Mouse (Mus musculus) CH12.LX (cell line): Measurements from ENCODE around the gene Slc22a17. TPM values are rescaled to one million over a fixed set of nuclear protein-coding genes. Genes with fewer than 3 reads are reported as not detected.

ENCODE experiments used
- DNase-seq: peaks from one replicate; pipeline ENCODE4 v3.0.0-alpha.2; 2013; ENCODE audit errors: extremely low read depth
- H3K27ac ChIP-seq: 2 replicates; pipeline ENCODE4 v1.5.1; 2012; ENCODE audit warnings: low read depth, mild to moderate bottlenecking, control low read depth, moderate library complexity; ENCODE audit not compliant: insufficient read depth
- H3K27me3 ChIP-seq: replicated peaks from 2 replicates; pipeline ENCODE3; 2012; ENCODE audit warnings: inconsistent platforms
- H3K36me3 ChIP-seq, 2 experiments: replicated peaks in 1 of 2; 2 replicates each; pipeline versions ENCODE3 to v1.6.1; 2012; ENCODE audit warnings: inconsistent platforms in 1 of 2, low read length in 1 of 2, mild to moderate bottlenecking in 1 of 2, mixed read lengths in 1 of 2, moderate library complexity in 1 of 2; ENCODE audit not compliant: control insufficient read depth in 1 of 2, insufficient read depth in 1 of 2
- H3K4me1 ChIP-seq, 2 experiments: 2 replicates each; pipeline ENCODE4 v1.6.1; 2012; ENCODE audit warnings: inconsistent platforms in 1 of 2, moderate library complexity in 1 of 2; ENCODE audit not compliant: insufficient read depth in 2 of 2, control insufficient read depth in 1 of 2
- H3K4me2 ChIP-seq: 2 replicates; pipeline ENCODE4 v1.6.1; 2012; ENCODE audit warnings: low read depth, mild to moderate bottlenecking, control low read depth; ENCODE audit not compliant: poor library complexity, insufficient read depth, severe bottlenecking
- H3K4me3 ChIP-seq, 3 experiments: fragments of 150-350 bp in 1 of 3; sonication (generic) in 1 of 3; replicated peaks in 1 of 3; 2 replicates each; pipeline versions ENCODE3 to v1.5.1; 2011 to 2012; ENCODE audit warnings: low read depth in 2 of 3, low read length in 2 of 3, mild to moderate bottlenecking in 2 of 3, moderate library complexity in 2 of 3, control low read depth in 1 of 3, improper control_type of control experiment in 1 of 3, inconsistent platforms in 1 of 3, mixed read lengths in 1 of 3; ENCODE audit not compliant: poor library complexity in 1 of 3
- H3K79me2 ChIP-seq: replicated peaks from 2 replicates; pipeline ENCODE4 v1.6.1; 2012; ENCODE audit warnings: mild to moderate bottlenecking, moderate library complexity; ENCODE audit not compliant: control insufficient read depth, poor library complexity, insufficient read depth, severe bottlenecking; ENCODE audit errors: extremely low read depth
- H3K9ac ChIP-seq: 2 replicates; pipeline ENCODE4 v1.6.1; 2012; ENCODE audit warnings: low read depth, mild to moderate bottlenecking, control low read depth, moderate library complexity; ENCODE audit not compliant: insufficient read depth
- H3K9me3 ChIP-seq: replicated peaks from 2 replicates; pipeline ENCODE3; 2012; ENCODE audit warnings: low read length, inconsistent platforms, mixed read lengths
- E2F4 ChIP-seq: IDR thresholded peaks from 2 replicates; pipeline ENCODE4 v1.6.1; 2011; ENCODE audit warnings: low read depth, low read length, improper control_type of control experiment; ENCODE audit not compliant: insufficient replicate concordance
- ETS1 ChIP-seq: conservative IDR thresholded peaks from 2 replicates; pipeline ENCODE4 v1.6.1; 2012; ENCODE audit warnings: low read depth, mild to moderate bottlenecking, inconsistent platforms, low read length, improper control_type of control experiment, moderate library complexity
- JUN ChIP-seq: IDR thresholded peaks from 2 replicates; pipeline ENCODE4 v1.6.1; 2011; ENCODE audit warnings: low read depth, mild to moderate bottlenecking, low read length, improper control_type of control experiment, moderate library complexity; ENCODE audit not compliant: insufficient read depth
- MAX ChIP-seq: IDR thresholded peaks from 2 replicates; pipeline ENCODE4 v1.6.1; 2011; ENCODE audit warnings: low read length, improper control_type of control experiment
- MEF2A ChIP-seq: IDR thresholded peaks from 2 replicates; pipeline ENCODE4 v1.6.1; 2014; ENCODE audit warnings: low read depth, mild to moderate bottlenecking, inconsistent platforms, low read length, improper control_type of control experiment, borderline replicate concordance
- POLR2AphosphoS2 ChIP-seq: IDR thresholded peaks from 2 replicates; pipeline ENCODE4 v1.6.1; 2011; ENCODE audit warnings: low read depth, low read length, improper control_type of control experiment
- SIN3A ChIP-seq: IDR thresholded peaks from 2 replicates; pipeline ENCODE4 v1.6.1; 2012; ENCODE audit warnings: low read length, improper control_type of control experiment, inconsistent platforms
- TBP ChIP-seq: conservative IDR thresholded peaks from 2 replicates; pipeline ENCODE4 v1.6.1; 2011; ENCODE audit warnings: low read depth, low read length, improper control_type of control experiment
- dilution Hi-C: fragments of 300-500 bp; cut with MboI; formaldehyde crosslinking; loops from 2 replicates; pipeline ENCODE4 v1.14.3; 2020; ENCODE audit warnings: low sequenced_read_pairs; ENCODE audit not compliant: extremely low pct_unique_long_range_greater_than_20kb, extremely low pct_ligation_motif_present
- in situ Hi-C: fragments of 300-500 bp; cut with MboI; formaldehyde crosslinking; loops from 3 replicates; pipeline ENCODE4 v1.14.3; 2019; ENCODE audit warnings: low sequenced_read_pairs, low pct_ligation_motif_present, low pct_unique_long_range_greater_than_20kb, mixed read lengths
- polyA plus RNA-seq: library from polyadenylated mRNA; unstranded; fragments of >175 nt; gene quantifications from 2 replicates; pipeline ENCODE4 v1.2.1, GENCODE M21; 2012; ENCODE audit warnings: low read depth; ENCODE audit not compliant: insufficient read length
- total RNA-seq, 2 experiments: library from RNA; depleted of rRNA; stranded (reverse); fragments of 300-350 nt in 1 of 2; fragments of >200 nt in 1 of 2; gene quantifications; 2 replicates each; pipeline ENCODE4 v1.2.3; 2012 to 2014

The Slc22a17 gene
- total and polyA plus RNA-seq, 3 experiments: 0.04 to 1.1 (median 0.34) TPM

GRCm38 (mm10) chr14:54935904-54936830 lies 23.2 kb upstream of the Slc22a17 start, which contains the start of gene Cmtm5:
Gene Cmtm5, plus strand, starts transcription at chr14:54936261.
- Histone ChIP-seq H3K4me3 (no peak within 1 kb of the TSS), H3K27me3 (peaks cover 65% of the 10 kb centered on the region), H3K79me2 (no peaks in the 10 kb centered on the region), H3K9me3 (no peaks in the 10 kb centered on the region), H3K4me1 (peaks cover 3 to 12% of the 10 kb centered on the region in 2 experiments), H3K27ac (no peak within 1 kb of the TSS), H3K4me2 (no peak within 1 kb of the TSS), H3K36me3 (no peaks in the 10 kb centered on the region), H3K9ac (no peak within 1 kb of the TSS)
- dilution Hi-C loops (no loop called here), in situ Hi-C loops (loop anchor here (5.0 kb wide), 1 partner anchor 34 kb away; no protein-coding TSS in a partner anchor)
- no peak for DNase-seq
- no peak for TF ChIP-seq E2F4
- TF ChIP-seq POLR2AphosphoS2: no peak

GRCm38 (mm10) chr14:54932645-54933150 lies 19.8 kb upstream of the Slc22a17 start, which contains the start of gene Il25:
Gene Il25, plus strand, starts transcription at chr14:54932695.
- TF ChIP-seq SIN3A (no peak), JUN (no peak)
- H3K27ac ChIP-seq: no peak within 1 kb of the TSS
- in situ Hi-C loops (no loop called here), dilution Hi-C loops (no loop called here)
- no peaks in the 10 kb centered on the region for H3K36me3 ChIP-seq
- H3K4me2 ChIP-seq: no peak within 1 kb of the TSS
- no peak within 1 kb of the TSS for H3K4me3 ChIP-seq
- H3K9ac ChIP-seq: no peak within 1 kb of the TSS
- H3K4me1 ChIP-seq: peaks cover 3 to 12% of the 10 kb centered on the region in 2 experiments
- DNase-seq: no peak
- H3K79me2 ChIP-seq: no peaks in the 10 kb centered on the region
- H3K9me3 ChIP-seq: no peaks in the 10 kb centered on the region
- peaks cover 76% of the 10 kb centered on the region for H3K27me3 ChIP-seq

GRCm38 (mm10) chr14:54930431-54930830 lies 17.5 kb upstream of the Slc22a17 start:
- H3K4me1 ChIP-seq: peaks cover 3 to 12% of the 10 kb centered on the region in 2 experiments
- H3K27me3 ChIP-seq: peaks cover 80% of the 10 kb centered on the region
- TF ChIP-seq MEF2A (no peak), ETS1 (no peak), MAX (no peak), TBP (no peak)
- no peaks in the 10 kb centered on the region for H3K79me2 ChIP-seq
- DNase-seq: no peak
- no peak overlapping the region for H3K4me2 ChIP-seq
- H3K36me3 ChIP-seq: no peaks in the 10 kb centered on the region
- H3K4me3 ChIP-seq: no peak overlapping the region
- dilution Hi-C loops (no loop called here), in situ Hi-C loops (no loop called here)
- H3K9me3 ChIP-seq: peaks cover 4% of the 10 kb centered on the region
- no peak overlapping the region for H3K27ac ChIP-seq
- H3K9ac ChIP-seq: no peak overlapping the region
